Mouse (Mus musculus) CH12.LX (cell line): Measurements from ENCODE around the gene Gm10961.

ENCODE experiments used
- CHD2 ChIP-seq: IDR thresholded peaks from 2 replicates; pipeline ENCODE4 v1.6.1; 2011; ENCODE audit warnings: low read length, improper control_type of control experiment
- CTCF ChIP-seq, 2 experiments: IDR thresholded peaks in 1 of 2; conservative IDR thresholded peaks in 1 of 2; 2 replicates each; pipeline ENCODE4 v1.5.1; 2011 to 2012; ENCODE audit warnings: low read depth in 2 of 2, low read length in 2 of 2, improper control_type of control experiment in 1 of 2, inconsistent platforms in 1 of 2, mild to moderate bottlenecking in 1 of 2, moderate library complexity in 1 of 2
- EP300 ChIP-seq: IDR thresholded peaks from 2 replicates; pipeline ENCODE4 v1.6.1; 2011; ENCODE audit warnings: low read length, improper control_type of control experiment
- HCFC1 ChIP-seq: IDR thresholded peaks from 2 replicates; pipeline ENCODE4 v1.6.1; 2012; ENCODE audit warnings: low read depth, mild to moderate bottlenecking, inconsistent platforms, low read length, improper control_type of control experiment
- MAX ChIP-seq: IDR thresholded peaks from 2 replicates; pipeline ENCODE4 v1.6.1; 2011; ENCODE audit warnings: low read length, improper control_type of control experiment
- NRF1 ChIP-seq: IDR thresholded peaks from 2 replicates; pipeline ENCODE4 v1.6.1; 2014; ENCODE audit warnings: low read depth, mild to moderate bottlenecking, inconsistent platforms, low read length, improper control_type of control experiment, moderate library complexity
- POLR2A ChIP-seq: IDR thresholded peaks from 2 replicates; pipeline ENCODE4 v1.6.1; 2011; ENCODE audit warnings: low read depth, mild to moderate bottlenecking, improper control_type of control experiment, low read length
- RAD21 ChIP-seq: IDR thresholded peaks from 2 replicates; pipeline ENCODE4 v1.6.1; 2011; ENCODE audit warnings: low read depth, mild to moderate bottlenecking, low read length, improper control_type of control experiment, moderate library complexity
- TCF12 ChIP-seq: IDR thresholded peaks from 2 replicates; pipeline ENCODE4 v1.6.1; 2014; ENCODE audit warnings: low read depth, mild to moderate bottlenecking, inconsistent platforms, low read length, improper control_type of control experiment
- UBTF ChIP-seq: IDR thresholded peaks from 2 replicates; pipeline ENCODE4 v1.6.1; 2012; ENCODE audit warnings: low read depth, mild to moderate bottlenecking, inconsistent platforms, low read length, improper control_type of control experiment, moderate library complexity
- USF1 ChIP-seq: IDR thresholded peaks from 2 replicates; pipeline ENCODE4 v1.6.1; 2014; ENCODE audit warnings: low read depth, mild to moderate bottlenecking, inconsistent platforms, low read length, improper control_type of control experiment
- ZMIZ1 ChIP-seq: IDR thresholded peaks from 2 replicates; pipeline ENCODE4 v1.6.1; 2012; ENCODE audit warnings: low read depth, mild to moderate bottlenecking, inconsistent platforms, low read length, improper control_type of control experiment

DNA sequence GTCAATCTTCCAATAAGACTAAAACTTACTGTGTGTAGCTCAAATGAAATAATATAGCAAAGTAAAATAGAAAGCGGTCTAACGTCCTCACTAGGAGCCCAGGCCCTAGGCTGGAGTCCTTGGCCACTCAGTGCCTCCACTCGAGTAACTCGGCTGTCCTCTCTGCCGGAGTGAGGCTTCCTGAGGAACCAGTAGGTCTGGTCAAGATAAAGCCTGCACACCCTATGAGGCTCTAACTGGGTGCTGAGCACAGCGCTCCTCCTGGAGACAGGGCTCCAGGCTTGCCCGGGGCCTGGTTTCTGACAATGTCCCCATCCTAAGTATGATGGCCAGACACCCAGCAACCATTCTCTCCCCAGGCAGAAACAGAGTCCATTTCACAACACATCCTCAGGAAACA, 8.6 kb upstream of the Gm10961 start:
- TF ChIP-seq HCFC1 (no peak), MAX (no peak), USF1 (no peak), TCF12 (no peak), RAD21 (no peak), UBTF (no peak), ZMIZ1 (no peak), POLR2A (no peak), CTCF (conservative IDR thresholded peaks at IDR 0.05 in 1 of 2, IDR thresholded peaks at IDR 0.05 in 1 of 2; ENCODE audit: low read depth in 2 of 2, low read length in 2 of 2) (no peak), EP300 (no peak), CHD2 (no peak), NRF1 (no peak)
